Mouse (Mus musculus) stomach, embryonic 16.5 days (tissue): ENCODE data around the gene Wls. TPM values are rescaled to one million over a fixed set of nuclear protein-coding genes. Genes with fewer than 3 reads are reported as not detected.

Source experiments
- ATAC-seq: fragments of 200-750 bp; cut with Nextera tagmentation; 2 replicates; pipeline ENCODE4 v1.8.0; 2017; ENCODE audit warnings: moderate number of reproducible peaks, moderate TSS enrichment; ENCODE audit not compliant: insufficient read depth, low FRiP score
- H3K27ac ChIP-seq: fragments of 300-500 bp; sonication (generic); 2 replicates; pipeline ENCODE4 v1.5.1; 2014; ENCODE audit warnings: low read length
- H3K27me3 ChIP-seq: fragments of 300-500 bp; sonication (generic); 2 replicates; pipeline ENCODE4 v1.6.1; 2014; ENCODE audit warnings: low read length, control low read depth, mixed read lengths; ENCODE audit not compliant: control insufficient read depth, insufficient read depth
- H3K36me3 ChIP-seq: fragments of 300-500 bp; sonication (generic); 2 replicates; pipeline ENCODE4 v1.6.1; 2014; ENCODE audit warnings: low read length; ENCODE audit not compliant: control insufficient read depth, insufficient read depth
- H3K4me1 ChIP-seq: fragments of 300-500 bp; sonication (generic); 2 replicates; pipeline ENCODE4 v1.6.1; 2014; ENCODE audit warnings: low read length, control low read depth, mixed read lengths; ENCODE audit not compliant: control insufficient read depth, insufficient read depth
- H3K4me2 ChIP-seq: fragments of 300-500 bp; sonication (generic); 2 replicates; pipeline ENCODE4 v1.6.1; 2014; ENCODE audit warnings: low read depth, low read length, mixed read lengths
- H3K4me3 ChIP-seq: fragments of 300-500 bp; sonication (generic); replicated peaks from 2 replicates; pipeline ENCODE4 v1.5.1; 2014; ENCODE audit warnings: mild to moderate bottlenecking, low read length
- H3K9ac ChIP-seq: fragments of 300-500 bp; sonication (generic); 2 replicates; pipeline ENCODE4 v1.6.1; 2014; ENCODE audit warnings: low read length
- H3K9me3 ChIP-seq: fragments of 300-500 bp; sonication (generic); replicated peaks from 2 replicates; pipeline ENCODE4 v1.6.1; 2016; ENCODE audit warnings: low read length, control low read depth; ENCODE audit not compliant: control insufficient read depth
- WGBS: fragments of 180-500 bp; shearing (Covaris S2); extraction: QIAGEN DNeasy Blood & Tissue Kit; methylation state at CpG from one replicate; pipeline ENCODE4 v1.1.7; 2014; 5-methylcytosine and 5-hydroxymethylcytosine counted together
- polyA plus RNA-seq: library from polyadenylated mRNA; unstranded; fragments of >200 nt; fragmentation: Nextera tagmentation; extraction: Ambion mirVana; gene quantifications from 2 replicates; pipeline ENCODE4 v1.2.1, GENCODE M21; 2015

Gene Wls
- polyA plus RNA-seq, 1 experiment from 2014 or later: 108 TPM

DNA sequence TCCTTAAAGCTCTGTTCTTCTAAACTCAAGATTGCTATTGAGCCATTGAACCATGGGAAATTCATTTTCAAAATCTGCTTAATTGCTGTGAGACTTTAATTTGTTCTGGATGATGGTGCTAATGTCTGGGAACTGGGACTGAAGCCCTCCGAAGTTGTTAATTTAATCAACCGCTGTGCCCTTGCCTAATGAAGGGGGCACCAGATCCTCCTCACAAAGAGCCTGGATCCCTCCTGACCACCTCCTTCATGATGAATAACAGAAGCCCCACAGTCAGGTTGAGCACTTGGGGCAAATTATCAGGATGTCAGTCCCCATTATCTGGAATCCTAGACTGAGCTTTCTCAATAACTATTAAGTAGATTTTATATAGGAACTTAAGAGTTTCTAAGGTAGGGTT is 12.0 kb downstream of the Wls start:
- H3K27ac ChIP-seq: no peak overlapping the region
- no peak overlapping the region for H3K4me3 ChIP-seq
- no peak overlapping the region for H3K9ac ChIP-seq
- no peak for ATAC-seq
- no peaks in the 10 kb centered on the region for H3K9me3 ChIP-seq
- no peak overlapping the region for H3K4me2 ChIP-seq
- H3K36me3 ChIP-seq: no peaks in the 10 kb centered on the region
- 85% methylated on average over 2 of the region's 2 CpGs for WGBS
- no peaks in the 10 kb centered on the region for H3K27me3 ChIP-seq
- H3K4me1 ChIP-seq: 0 out of 2 replicates have a peak, but pooled peaks cover 3% of the 10 kb centered on the region

DNA sequence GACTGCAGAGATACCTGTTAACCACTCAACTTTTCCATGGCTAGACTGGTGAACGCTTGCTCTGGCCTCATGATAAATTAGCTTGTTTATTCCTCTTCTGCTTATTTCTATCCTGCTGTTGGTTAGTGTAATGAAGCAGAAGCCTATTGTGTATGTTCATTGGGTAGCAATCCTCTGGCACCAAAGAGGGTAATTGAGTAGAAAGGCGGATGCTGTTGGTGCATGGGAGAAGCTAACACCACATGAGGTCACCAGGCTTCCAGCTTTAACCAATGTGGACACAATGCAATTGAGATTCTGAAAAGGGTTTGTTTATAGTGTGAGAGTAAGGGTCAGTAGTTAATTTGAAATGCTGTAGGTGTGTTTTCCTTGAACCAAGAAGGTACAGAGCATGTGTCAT is 12.5 kb downstream of the Wls start:
- H3K9me3 ChIP-seq: no peaks in the 10 kb centered on the region
- no peak overlapping the region for H3K4me2 ChIP-seq
- H3K27ac ChIP-seq: no peak overlapping the region
- no peaks in the 10 kb centered on the region for H3K36me3 ChIP-seq
- H3K27me3 ChIP-seq: no peaks in the 10 kb centered on the region
- H3K4me1 ChIP-seq: no peaks in the 10 kb centered on the region
- ATAC-seq: no peak
- 75% methylated on average over 2 of the region's 2 CpGs for whole genome bisulfite sequencing
- no peak overlapping the region for H3K4me3 ChIP-seq
- no peak overlapping the region for H3K9ac ChIP-seq

DNA sequence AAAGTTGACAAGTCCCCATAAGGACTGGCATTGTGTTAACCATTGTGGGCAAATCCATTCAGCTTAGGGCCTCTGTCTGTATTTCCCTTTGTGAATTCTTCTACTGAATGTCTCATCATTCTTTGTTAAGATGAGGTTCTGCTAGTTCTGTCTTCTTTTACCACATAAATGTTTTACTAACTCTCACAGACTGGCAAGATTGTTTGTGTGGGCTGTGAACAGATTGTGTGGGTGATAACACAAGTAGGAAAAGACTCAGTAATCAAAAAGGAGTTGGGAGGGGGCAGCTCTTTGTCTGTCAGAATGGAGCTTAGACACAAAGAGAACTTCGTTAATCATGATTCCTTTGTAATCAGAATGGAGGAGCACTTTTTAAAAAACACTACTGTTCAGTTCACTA is 17.6 kb downstream of the Wls start:
- no peak overlapping the region for H3K9ac ChIP-seq
- no peak overlapping the region for H3K27ac ChIP-seq
- ATAC-seq: no peak
- no peak overlapping the region for H3K4me3 ChIP-seq
- no peaks in the 10 kb centered on the region for H3K9me3 ChIP-seq
- no peaks in the 10 kb centered on the region for H3K4me1 ChIP-seq
- no peaks in the 10 kb centered on the region for H3K27me3 ChIP-seq
- H3K4me2 ChIP-seq: no peak overlapping the region
- WGBS: 80% methylated on average over 1 of the region's 1 CpGs
- no peaks in the 10 kb centered on the region for H3K36me3 ChIP-seq

DNA sequence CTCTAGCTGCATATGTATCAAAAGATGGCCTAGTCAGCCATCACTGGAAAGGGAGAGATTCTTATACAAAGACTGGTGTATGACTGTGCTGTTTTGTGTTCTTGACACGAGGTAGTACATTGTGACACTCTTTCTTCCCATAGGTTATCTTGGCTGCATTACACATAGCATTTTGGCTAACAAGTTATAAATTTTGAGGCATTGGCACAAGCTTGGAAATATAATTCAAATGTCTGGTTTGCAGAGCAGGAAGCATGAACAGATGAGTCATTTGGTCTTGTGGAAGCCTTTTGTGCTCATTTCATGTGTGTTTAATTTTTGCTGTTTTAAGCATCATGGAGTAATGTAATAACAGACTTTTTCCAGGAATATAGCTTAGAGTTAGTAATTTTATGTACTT is 26.2 kb downstream of the Wls start:
- Histone ChIP-seq H3K4me1 (no peaks in the 10 kb centered on the region), H3K27ac (no peak overlapping the region), H3K27me3 (no peaks in the 10 kb centered on the region), H3K9ac (no peak overlapping the region), H3K36me3 (no peaks in the 10 kb centered on the region), H3K4me3 (no peak overlapping the region), H3K9me3 (no peaks in the 10 kb centered on the region), H3K4me2 (no peak overlapping the region)
- 71% methylated on average over 1 of the region's 1 CpGs for WGBS
- ATAC-seq: no peak

DNA sequence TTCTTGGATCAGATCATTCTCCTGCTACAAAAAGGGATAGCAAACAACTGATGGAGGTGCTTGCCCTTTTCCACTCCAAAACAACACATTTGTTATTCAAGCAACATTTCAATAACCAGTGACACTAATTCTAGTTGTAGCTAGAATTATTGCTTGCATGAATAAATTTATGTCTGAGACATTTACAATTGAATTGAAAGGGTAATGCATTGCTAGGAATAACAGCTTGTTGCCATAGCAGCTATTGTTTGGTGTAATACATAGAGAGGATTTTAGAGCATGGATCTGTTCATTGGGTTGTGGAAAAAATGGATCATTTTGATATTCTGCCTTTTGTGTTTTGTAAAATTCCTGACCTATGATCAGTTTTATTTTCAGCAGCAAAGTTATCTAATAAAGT is 39.5 kb downstream of the Wls start:
- Histone ChIP-seq H3K9ac (no peak overlapping the region), H3K4me3 (no peak overlapping the region)
- no peak for ATAC-seq

DNA sequence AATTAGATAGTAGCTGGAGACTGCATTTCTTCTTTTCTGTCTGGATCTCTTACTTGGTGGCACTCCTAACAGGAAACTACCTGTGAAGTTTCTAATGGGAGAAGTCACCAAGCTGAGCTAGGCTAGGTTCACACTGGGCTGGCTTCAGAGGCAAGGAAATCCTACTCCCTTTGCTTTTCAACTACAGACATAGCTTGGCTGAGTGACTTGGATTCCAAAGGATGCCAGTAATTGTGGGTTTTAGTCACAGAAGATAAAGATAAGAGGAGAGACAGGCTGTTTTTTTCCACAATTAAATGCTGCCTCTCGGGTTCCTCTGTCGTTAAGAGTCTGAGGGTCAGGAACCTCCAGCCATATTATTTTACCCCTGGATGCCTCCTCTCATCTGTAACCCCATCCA is 43.9 kb downstream of the Wls start:
- H3K27me3 ChIP-seq: no peaks in the 10 kb centered on the region
- WGBS: 45% methylated on average over 2 of the region's 2 CpGs
- H3K4me2 ChIP-seq: no peak overlapping the region
- H3K9me3 ChIP-seq: no peaks in the 10 kb centered on the region
- no peak overlapping the region for H3K27ac ChIP-seq
- H3K4me1 ChIP-seq: peaks cover 15% of the 10 kb centered on the region
- H3K4me3 ChIP-seq: no peak overlapping the region
- no peaks in the 10 kb centered on the region for H3K36me3 ChIP-seq
- ATAC-seq: no peak
- no peak overlapping the region for H3K9ac ChIP-seq

More for the DNA sequence above, 39.5 kb downstream of the Wls start:
- no peaks in the 10 kb centered on the region for H3K9me3 ChIP-seq
- no peaks in the 10 kb centered on the region for H3K4me1 ChIP-seq
- H3K36me3 ChIP-seq: no peaks in the 10 kb centered on the region
- no peak overlapping the region for H3K4me2 ChIP-seq
- no peak overlapping the region for H3K27ac ChIP-seq
- H3K27me3 ChIP-seq: no peaks in the 10 kb centered on the region

DNA sequence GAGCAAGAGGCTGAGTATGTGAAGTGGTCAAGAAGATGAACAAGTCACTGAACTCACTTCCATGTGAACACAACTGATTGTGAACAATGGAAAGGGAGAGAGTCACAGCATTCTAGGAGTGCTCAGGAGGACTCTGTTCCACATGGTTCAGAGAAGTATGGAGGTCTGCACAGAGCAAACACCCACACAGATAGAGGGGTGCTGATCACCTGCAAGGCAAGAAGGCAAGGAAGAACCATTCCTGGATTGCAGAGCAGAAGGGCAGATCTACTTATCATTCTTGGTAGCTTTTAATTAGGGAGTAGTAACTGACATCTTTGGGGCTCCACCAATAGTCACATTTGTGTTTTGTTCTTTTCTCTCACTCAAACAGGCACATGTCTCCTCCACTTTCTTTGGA is 45.3 kb downstream of the Wls start:
- no peak for ATAC-seq

DNA sequence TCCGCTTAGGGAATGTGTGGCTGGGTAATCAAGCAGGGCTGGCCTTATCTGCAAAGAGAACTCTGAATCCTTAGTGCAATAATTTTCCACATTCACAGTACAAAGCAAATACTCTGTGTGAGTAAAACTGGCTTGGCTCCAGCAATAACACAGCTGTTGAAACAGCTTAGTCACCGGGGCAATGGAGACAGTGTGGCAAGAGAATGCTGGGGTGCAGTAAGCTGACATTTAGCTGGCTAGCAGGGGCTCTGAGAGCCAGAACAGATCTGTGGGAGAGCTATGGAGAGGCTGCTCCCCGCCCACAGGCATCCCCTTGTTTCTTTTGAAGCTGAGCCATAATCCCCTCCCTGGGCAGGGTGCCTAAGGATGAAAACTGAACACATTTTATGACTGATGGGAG is 45.8 kb downstream of the Wls start:
- Histone ChIP-seq H3K27me3 (no peaks in the 10 kb centered on the region), H3K4me1 (peaks cover 15% of the 10 kb centered on the region), H3K9me3 (no peaks in the 10 kb centered on the region), H3K9ac (no peak overlapping the region), H3K36me3 (no peaks in the 10 kb centered on the region), H3K4me2 (0 out of 2 replicates have a peak overlapping the region, but pooled peaks have one; percentile 3), H3K27ac (peak overlapping the region; percentile 58; the same call in 1 of the 2 replicates), H3K4me3 (no peak overlapping the region)
- 10% methylated on average over 3 of the region's 3 CpGs for WGBS
- peak; percentile 95 for ATAC-seq

More for the DNA sequence above, 45.3 kb downstream of the Wls start:
- Histone ChIP-seq H3K4me2 (no peak overlapping the region), H3K27ac (no peak overlapping the region), H3K36me3 (no peaks in the 10 kb centered on the region), H3K4me1 (peaks cover 15% of the 10 kb centered on the region), H3K9ac (no peak overlapping the region), H3K4me3 (no peak overlapping the region), H3K27me3 (no peaks in the 10 kb centered on the region), H3K9me3 (no peaks in the 10 kb centered on the region)

DNA sequence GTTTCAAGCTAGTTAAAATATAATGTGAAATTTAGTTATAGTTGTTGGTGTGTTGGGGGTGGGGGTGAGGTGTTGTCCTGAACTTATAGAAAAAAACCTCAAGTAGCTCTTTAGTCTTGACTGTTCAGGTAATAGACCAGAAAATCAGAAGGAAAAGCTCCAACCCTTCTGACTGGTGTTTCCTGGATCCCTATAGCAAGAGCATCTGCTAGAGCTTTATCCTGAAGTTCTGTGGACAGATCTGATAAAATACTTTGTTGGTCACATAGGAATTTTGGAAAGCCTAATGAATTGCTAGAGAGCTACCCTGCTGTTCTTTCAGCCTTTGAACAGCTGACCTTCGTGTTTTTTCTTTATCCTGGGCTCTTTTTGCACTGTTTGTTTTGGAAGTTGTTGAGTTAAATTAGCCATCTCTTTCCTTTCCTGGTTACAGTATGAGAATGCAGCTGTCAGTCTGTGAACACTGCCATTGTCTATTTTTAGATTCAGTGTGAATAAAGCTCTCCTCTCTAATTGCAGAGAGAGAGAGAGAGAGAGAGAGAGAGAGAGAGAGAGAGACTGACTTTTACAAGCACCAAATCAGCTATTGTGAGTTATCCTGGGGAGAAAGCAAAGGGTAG is 46.4 kb downstream of the Wls start:
- 11% methylated on average over 1 of the region's 1 CpGs for WGBS
- Histone ChIP-seq H3K36me3 (no peaks in the 10 kb centered on the region), H3K9ac (no peak overlapping the region), H3K9me3 (no peaks in the 10 kb centered on the region), H3K4me2 (no peak overlapping the region), H3K27ac (no peak overlapping the region; the same call in 1 of the 2 replicates), H3K4me3 (no peak overlapping the region), H3K4me1 (peaks cover 15% of the 10 kb centered on the region), H3K27me3 (no peaks in the 10 kb centered on the region)
- no peak for ATAC-seq
